Mouse (Mus musculus) megakaryocyte-erythroid progenitor cell, adult 5-6 weeks (primary cell): ENCODE results near the gene Mpeg1. TPM values are rescaled to one million over a fixed set of nuclear protein-coding genes. Genes with fewer than 3 reads are reported as not detected.

ENCODE experiments used
- ATAC-seq: replicated peaks from 2 replicates; pipeline ENCODE4 v1.8.0; 2016; ENCODE audit warnings: mild to moderate bottlenecking, inconsistent platforms; ENCODE audit not compliant: severe bottlenecking, poor library complexity, low FRiP score, low TSS enrichment
- total RNA-seq, 2 experiments: library from RNA; stranded (forward) in 1 of 2; stranded (reverse) in 1 of 2; fragments of 200-1000, 215-1000 nt in 1 of 2; fragments of >200 nt in 1 of 2; fragmentation: Nextera tagmentation in 1 of 2; gene quantifications; 2 replicates each; pipeline ENCODE4 v1.2.3; 2014 to 2017

Mpeg1 gene
- total RNA-seq, 2 experiments from 2014 or later = 1.4 to 5.4 TPM

DNA sequence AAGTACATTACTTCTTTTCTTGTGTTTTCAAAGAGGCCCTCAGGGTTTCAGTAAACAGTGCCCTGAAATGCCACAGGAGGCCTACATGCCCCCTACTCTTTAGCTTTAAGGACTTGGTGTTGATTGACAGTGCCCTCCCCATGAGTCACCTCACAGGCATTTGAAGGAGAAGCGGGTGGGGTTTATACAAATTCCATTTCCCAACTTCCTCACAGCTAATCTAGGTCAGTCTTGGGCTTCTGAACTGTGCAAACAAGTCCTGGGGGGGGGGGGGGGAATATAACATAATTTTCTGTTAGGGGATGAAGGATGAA is 3.1 kb downstream of the Mpeg1 start:
- no peak for ATAC-seq

DNA sequence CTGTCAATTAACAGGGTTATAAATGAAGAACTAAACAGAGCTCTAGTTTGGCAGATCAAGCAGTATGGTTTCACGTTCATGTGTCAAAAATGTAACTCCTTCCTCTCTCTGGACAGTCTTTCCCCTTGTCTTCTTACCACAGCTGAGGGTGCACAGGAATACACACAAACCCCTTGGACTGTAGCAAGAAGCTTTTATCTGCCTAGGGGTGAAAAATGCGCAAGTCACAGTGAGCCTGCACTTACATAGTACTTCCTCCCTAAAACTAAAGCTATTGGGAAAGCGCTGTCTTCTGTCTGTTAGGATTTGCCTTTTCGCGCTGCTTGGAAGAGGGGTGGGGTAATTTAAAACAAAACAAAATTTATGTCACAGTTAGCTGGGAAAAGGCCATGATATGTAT is 3.5 kb downstream of the Mpeg1 start:
- ATAC-seq = no peak

DNA sequence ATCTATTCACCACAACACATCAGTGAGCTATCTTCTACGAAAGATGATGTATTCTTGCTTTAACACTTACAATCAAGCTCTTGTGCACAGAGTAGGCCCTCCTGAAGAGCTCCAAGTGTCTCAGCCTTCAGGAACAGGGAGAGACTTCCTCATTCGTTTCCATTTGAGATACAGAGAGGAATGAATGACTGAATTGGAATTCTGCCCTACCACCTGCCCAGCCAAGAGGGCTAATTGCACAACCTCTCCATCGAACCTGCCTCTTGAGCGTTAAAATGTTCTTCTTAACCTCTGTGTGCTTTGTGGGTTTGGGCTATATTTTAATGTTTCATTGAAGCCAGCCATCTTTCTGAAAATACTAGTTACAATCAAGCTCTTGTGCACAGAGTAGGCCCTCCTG is 4.1 kb downstream of the Mpeg1 start:
- ATAC-seq = no peak

DNA sequence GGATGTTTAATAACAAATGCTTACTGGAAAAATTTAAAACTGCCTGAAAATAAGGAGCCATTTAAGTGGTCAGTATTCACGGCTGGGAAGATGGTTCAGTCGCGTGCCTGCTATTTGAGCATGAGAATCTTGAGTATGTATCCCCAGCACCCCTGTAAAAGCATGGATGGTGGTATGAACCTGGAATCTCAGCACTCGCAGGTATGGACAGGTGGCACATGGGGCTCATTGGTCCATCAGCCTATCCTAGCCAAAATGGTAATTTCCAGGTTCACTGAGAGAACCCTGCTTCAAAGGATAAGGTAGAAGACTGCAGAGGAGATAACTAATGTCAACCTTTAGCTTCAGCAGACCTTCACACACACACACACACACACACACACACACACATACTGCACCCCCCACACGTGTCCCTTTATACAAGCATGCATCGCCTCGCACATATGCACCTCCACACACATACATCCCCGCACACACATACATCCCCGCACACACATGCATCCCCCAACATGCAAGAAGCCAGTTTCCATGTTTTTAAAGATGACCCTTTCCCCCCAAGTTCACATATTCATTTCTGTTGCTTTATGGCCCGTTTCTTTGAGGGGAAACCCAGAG is 5.1 kb downstream of the Mpeg1 start:
- no peak for ATAC-seq

DNA sequence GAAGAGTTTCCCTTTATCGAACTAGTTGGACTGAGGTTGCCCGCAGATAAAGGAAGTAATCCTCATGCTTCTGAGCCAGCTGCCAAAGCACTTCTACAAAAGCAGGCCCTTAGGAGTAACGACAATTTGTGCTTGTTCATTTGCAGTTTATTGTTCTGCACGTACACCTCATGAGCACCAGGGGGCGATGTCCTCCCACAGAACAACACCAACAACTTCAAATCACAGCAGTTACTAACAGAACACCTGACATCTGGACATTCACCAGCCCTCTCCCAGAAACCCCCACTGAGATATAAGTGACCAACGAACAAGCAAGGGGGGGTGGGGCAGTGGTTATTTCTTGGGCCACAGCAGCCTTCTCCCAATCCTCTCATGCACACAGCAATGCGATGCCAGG is 5.6 kb downstream of the Mpeg1 start:
- ATAC-seq = peak; percentile 73

DNA sequence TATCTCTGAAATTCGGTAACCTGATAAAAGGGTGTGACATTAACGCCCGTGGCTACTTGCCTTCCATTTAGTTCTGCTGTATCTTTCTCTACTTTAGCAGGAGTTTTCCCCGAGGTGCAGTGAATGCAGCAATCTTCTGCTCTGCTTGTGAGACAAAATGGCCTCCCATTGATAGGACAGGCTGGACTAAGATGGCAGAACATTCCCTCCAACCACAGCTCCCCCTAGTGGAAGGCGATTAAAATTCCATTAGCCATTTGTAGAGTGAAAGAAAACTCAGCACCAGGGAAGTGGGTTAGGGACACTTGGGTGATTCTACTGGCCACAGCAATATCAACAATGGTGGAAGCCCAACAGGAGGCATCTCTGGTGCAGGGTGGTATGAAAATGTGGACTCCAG is 6.9 kb downstream of the Mpeg1 start:
- ATAC-seq = peak; percentile 39; the same call in 1 of the 2 replicates

DNA sequence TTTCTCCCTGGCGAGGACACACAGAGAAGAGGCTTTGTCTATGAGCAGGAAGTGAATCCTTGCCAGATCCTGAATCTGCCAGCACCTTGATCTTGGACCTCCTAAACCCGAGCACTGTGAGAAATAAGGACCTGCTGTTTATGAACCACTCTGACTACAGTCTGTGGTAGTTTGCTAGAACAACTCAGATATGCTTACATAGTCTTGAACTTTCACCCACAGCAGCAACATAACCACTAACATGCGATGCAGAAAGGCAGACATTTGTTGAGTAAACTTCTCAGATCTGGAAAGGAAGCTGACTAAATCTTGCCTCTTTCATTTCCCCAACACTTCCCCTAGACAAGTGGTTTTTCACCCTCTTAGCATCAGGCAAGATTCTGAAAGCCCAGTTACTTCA is 11.3 kb downstream of the Mpeg1 start:
- no peak for ATAC-seq

DNA sequence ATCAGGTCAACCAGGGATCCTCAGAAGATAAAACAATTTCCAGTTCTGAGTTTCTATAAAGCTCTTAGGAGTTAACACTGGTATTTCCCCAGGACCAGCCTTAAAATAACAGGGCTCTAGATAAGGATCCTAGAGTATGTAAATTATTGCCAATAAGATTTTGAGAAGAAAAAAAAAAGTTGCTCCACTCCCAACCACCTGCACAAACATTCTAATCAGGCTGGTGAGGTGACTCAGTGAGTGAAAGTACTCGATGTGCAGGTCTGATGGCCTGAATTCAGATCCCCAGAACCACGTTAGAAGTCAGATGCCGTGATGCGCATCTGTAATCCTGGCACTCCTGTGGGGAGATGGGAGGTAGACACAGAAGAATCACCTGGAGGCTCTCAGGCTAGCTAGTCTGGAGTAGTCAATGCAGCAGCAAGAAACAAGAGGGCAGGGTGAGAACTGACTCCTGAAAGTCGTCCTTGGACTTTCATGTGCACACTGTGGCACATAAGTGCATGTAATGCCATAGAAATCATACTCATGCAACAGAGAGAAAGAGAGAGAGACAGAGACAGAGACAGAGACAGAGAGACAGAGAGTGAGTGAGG is 11.9 kb downstream of the Mpeg1 start:
- ATAC-seq = no peak

DNA sequence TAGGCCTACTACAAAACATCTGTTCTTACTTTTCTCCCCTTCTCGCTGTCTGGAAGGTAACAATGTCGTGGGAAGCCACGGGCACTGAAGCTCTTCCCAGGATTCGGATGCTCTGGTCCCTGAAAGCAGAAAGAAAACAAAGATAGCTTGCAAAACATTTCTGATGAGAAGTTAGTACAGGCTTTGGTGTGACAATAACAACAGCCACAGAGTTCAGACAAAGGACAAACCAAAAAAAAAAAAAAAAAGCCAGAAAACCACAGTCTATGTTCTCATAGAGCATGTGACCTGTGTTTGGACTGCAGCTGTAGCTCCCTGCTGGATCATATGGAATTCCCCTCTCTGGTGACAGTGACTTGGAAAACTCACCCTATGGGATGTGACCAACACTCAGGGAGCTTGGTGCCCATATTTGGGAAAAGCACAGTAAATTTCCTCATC is 12.6 kb downstream of the Mpeg1 start:
- no peak for ATAC-seq

DNA sequence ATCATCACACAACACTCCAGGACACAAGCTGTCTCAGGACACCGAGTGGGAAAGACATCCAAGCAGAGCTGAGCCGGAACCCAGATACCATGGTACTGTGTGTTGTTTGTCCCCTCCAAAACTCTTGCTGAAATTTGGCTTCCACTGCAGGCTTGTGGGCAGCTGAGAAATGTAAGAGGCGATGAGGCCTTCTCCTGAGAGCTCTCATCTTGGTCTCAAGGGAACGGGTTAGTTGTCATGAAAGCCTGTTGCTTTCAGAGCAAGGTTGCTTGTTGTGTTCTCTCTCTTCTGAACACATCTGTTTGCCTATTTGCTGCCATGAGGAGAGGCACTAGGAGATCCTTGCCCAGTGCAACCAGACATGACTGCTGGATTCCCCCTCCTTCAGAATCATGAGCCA is 13.4 kb downstream of the Mpeg1 start:
- ATAC-seq = no peak

DNA sequence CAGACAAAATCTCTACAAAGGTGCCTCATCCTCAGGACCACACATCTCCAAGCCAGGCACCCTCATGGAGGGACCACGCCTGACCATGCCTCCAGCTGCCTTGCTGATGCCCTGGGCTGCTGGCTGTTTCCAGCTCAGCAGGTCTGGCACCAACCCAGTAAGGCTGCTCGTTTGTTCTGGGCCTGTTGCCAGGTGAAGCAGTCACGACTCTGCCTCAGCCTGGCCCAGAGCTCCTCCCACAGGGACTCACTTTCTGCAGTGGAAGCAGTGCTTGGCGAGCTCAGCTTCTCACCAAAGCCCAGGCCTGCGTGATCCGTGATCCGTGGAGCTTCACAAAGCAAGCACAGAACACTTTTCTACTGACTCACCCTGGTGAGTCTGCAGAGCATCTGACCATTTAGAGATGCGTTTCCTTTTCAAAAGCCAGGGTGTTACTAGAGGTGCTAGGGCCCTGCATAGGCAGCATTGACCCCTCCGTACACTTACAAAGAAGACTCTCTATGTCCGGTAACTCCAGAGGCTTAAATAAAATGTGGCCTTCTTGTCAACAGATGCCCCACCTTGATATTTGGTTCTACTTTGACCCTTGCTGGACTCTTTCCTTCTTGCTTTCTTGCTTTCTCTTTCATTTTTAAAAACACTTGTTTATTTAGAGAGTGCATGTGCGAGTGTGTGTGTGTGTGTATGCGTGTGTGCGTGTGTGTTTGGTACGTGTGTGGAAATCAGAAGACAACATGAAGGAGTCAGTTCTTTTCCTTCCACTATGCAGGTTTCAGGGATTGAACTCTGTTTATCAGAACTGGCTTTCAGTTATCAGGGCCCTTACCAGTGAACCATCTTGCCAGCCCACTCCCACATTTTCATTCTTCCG is 15.0 kb downstream of the Mpeg1 start:
- peak; percentile 98 for ATAC-seq

DNA sequence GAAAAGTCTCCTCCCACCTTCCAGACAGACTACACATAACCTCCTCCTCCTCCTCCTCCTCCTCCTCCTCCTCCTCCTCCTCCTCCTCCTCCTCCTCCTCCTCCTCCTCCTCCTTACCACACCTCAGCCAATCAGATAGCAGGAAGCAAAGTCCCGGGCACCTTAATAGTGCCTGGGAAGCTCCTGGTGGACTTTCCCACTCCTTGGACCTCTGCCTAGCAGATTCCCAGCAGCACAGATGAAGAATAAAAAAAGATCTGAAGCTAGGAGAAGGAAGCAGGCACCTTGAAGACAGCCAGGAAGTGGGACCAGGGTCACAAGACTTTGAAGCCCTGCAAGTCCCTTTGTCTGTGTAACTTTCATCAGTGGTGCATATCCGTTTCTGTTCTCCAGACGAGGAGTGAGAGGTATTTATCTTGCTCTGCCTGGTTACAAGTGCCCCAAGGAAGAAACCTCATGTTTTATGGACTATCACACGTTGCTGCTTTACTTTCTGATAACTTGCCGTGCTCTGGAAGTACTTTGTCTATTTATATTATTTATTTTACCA is 16.2 kb downstream of the Mpeg1 start:
- ATAC-seq = no peak

DNA sequence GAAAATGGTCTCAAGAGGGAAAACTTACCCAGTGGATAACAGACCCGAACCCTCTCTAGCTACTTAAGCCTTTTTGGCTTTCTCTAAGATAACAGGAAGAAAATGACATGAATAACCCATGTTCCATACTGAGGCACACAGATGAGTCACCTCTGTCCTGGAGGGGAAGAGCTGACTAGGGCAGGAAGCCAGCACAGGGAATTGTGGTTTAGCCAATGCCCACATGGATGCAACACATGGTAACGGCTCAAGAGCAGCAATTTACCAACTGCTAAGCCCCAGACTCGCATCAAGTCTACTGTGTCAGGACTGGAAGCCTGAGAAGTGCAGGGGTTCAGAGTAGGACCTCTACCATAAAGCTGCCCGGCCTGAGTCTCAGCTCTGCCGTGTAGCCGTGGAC is 17.8 kb downstream of the Mpeg1 start:
- ATAC-seq = no peak

DNA sequence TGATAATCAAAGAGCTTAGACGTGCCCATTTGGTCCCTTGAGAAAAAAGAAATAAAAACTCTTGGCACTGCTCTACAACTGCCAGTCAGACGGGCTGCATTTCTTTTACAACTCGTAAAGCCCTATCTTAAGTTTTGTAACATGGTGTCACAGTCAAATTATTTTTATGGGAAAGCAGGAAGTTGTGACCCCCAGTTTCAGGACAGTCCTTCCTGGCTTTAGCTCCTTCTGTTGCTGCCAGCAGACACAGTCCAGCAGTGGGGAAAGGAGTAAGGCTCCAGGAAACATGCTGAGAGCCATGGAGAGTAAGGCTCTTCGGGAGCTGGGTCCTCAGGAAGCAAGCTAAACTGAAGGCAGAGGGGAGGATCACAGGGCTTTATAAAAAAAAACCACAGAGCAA is 23.2 kb downstream of the Mpeg1 start:
- no peak for ATAC-seq

DNA sequence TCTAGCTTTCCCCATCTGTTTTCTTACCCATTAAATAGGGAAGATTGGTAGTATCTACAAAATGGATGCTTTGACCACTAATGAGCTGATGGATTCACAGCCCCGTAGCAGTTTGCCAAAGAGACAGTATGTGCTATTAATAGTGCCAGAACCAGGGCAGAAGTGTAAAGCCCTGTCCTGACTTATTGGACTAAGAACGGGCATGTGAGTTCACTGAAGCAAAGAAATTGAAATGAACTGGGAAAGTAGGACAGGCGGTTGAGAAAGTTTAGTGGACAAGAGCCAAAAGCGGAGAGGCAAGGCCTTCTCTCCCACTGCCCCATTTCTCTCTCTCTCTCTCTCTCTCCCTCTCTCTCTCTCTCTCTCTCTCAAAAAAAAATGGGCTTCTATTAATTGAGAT is 23.6 kb downstream of the Mpeg1 start:
- no peak for ATAC-seq

DNA sequence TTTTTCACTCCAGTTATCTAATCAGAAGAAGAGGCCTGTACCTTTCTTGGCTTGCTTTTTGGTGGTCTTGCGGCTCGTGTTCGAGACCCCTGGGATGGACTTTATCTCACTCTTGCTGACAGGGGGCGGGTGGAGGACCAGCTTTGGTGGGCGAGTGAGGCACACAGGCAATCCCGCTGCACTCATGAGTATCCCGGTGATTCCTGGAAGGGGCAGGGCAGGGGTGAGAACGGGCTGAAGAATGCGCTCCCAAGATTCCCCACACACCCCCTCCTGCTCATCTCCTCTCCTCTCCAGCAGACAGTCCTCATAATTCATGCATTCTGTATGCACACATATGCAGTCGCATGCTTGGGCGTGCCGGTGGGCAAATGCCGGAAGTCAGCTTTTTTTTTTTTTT is 24.6 kb downstream of the Mpeg1 start:
- no peak for ATAC-seq

DNA sequence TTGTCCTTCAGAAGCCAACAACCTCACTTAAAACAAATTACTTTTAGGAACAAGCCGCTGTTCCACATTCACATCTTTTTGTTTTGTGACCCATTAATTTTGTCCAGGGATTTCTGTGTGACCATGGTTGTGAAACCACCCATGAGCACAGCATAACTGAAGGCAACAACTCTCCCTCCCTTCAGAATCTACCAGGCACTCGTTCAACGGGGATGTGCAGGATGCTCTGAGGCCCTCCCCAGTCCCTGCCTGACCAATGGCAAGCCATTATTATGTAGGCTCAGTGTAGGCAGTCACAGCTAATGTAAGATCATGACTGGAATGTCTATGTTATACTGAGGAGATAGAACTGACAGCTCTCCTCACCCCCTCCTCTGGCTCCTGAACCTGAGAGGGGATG is 25.1 kb downstream of the Mpeg1 start:
- ATAC-seq = no peak

DNA sequence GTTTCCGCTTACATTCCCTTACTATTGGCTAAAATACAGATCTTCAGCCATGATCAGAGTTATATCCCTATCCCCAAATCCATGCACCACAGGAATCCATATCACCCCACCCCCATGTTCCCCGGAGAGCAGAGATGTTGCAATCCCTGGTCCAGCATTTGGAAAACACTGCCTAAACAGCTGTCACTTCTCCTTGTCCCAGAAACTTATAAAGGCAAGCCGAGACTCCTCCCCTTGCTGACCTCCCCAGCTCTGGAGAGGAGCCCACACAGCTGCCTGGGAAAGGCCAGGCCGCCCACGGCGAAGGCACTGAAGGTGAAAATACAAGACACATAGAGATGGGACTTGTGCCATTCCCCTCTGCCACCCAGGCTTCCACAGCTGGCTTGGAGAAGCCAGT is 26.3 kb downstream of the Mpeg1 start:
- no peak for ATAC-seq

DNA sequence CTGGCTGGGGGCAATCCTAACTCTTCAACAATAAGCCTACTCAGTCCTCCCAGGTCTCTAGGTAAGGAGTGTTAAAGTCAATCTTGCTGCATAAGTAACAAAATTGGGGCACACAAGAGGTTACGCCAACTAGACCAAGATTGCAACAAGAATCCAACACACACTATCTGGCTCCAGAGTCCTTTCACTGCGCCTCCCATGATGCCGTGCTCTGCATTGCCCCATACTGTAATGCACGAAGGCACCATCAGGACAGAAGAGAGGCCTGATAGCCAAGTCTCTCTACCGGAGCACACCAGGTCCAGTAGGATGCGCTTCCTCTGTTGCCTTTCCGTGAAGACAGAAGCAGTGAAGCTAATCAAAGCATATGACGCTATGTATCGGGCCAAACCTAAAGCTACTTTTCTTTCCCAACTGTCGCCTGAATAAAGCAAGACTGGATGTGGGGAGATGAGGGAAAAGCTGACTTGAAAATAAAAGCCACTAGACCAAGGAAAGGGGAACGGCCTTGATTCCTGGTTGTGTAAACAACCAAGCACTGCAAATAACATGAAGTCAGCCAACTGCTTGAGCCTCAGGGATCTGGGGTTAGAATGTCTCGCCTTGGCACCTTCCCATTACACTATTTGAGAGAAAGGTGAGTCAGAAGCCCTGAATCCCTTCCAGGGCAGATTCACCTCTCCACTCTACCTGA is 27.1 kb downstream of the Mpeg1 start:
- no peak for ATAC-seq
